Mouse (Mus musculus) layer of hippocampus, postnatal 14 days (tissue): ENCODE measurements around the gene Tbx4. TPM values are rescaled to one million over a fixed set of nuclear protein-coding genes. Genes with fewer than 3 reads are reported as not detected.

Experiments used
- DNase-seq, 2 experiments: peaks; one replicate each; pipeline ENCODE4 v3.0.0; 2021 to 2022; ENCODE audit warnings: low spot score in 2 of 2, mixed read lengths in 1 of 2
- total RNA-seq, 2 experiments: library from RNA; stranded (reverse); gene quantifications; 2 replicates each; pipeline ENCODE4 v1.2.3; 2021

Gene Tbx4
- total RNA-seq, 2 experiments from 2014 or later, result 0.24 to 0.53 TPM

DNA sequence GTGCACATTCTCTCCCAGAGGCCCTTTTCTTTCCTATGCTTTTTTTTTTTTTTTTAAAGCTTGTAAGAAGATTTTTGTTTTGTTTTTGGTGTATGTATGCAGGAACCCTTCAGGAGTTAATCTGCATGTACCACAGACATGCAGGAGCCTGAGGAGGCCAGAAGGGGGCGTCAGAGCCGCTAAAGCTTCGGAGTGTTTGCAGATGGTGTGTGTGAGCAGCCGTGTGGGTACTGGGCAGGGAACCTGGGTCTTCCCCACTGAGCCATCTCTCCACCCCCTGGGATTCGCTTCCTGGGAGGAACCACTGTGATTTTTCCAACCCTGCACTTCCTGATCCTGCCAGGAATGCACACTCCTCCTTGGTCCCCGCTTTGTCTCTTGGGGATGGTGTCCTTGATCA lies 35.5 kb upstream of the Tbx4 start:
- no peak for DNase-seq

- no peak for DNase-seq
Observed at GRCm38 (mm10) chr11:85857997-85858698, 28.1 kb upstream of the Tbx4 start.

GRCm38 (mm10) chr11:85864363-85864762 lies 21.9 kb upstream of the Tbx4 start:
- DNase-seq, result no peak

GRCm38 (mm10) chr11:85876059-85876788 lies 10.0 kb upstream of the Tbx4 start:
- no peak for DNase-seq

DNA sequence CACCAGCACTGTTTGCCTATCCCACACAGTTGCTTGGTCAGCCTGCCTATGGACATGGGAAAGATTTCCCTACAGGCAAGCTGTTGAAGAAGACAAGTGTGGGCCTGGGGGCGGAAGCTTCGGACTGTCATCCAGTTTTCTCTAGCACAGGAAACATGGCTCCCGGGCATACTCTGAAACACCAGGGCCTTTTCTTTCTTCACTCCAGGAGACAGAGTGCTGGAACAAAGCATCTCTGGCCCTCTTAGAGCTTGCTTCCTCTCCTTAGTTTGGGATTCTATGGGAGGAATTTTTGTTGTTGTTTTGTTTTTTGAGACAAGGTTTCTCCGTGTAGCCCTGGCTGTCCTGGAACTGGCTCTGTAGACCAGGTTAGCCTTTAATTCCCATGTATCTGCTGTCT lies 1.7 kb upstream of the Tbx4 start:
- no peak for DNase-seq

GRCm38 (mm10) chr11:85886429-85886785 lies 185 bp downstream of the Tbx4 start:
- DNase-seq, result no peak

DNA sequence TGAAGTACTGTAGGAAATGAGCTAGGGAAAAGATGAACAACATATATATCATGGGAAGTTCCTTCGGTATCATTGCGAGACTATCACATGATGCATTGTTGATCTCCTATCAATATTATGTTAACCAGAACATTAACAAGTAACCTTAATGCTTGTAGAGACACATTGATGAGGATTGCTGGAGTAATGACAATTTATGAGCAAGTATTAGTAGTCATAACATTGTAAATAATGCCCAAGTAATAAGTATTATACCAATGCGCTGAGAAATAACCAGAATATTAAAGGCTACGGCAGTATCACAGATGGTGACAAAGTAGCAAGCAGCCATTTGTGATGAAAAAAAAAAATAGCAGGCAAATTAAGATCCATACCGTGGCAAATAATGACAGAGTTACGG lies 1.1 kb downstream of the Tbx4 start:
- no peak for DNase-seq

DNA sequence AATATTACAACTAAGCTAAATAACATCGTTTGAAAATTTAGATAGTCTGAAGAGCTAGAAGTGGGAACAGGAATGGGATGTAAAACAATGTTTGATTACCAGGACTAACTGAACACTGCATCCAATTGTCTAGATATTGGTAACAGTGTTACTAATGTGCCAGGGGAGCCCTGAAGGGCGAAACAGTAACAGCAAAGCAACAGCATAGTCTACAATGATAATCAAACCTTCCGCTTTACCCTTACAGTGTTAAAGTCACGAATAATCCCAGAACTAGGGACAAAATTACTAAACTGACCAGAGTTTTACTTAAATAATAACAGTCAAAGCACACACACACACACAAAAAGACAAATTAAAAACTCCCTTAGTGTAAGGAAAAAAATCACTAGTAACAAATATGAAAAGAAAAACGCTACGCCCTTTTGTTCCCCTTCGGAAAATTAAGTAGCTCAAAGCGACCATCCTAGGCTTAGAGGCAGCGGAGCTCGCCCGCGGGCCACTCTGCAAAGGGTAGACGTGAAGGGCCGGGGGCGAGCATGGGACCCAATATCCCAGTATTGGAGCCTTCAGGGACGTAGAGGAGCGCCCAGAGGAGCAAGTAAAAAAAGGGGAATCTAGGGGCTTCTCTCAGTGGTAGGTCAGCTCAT lies 1.7 kb downstream of the Tbx4 start:
- DNase-seq, result no peak

DNA sequence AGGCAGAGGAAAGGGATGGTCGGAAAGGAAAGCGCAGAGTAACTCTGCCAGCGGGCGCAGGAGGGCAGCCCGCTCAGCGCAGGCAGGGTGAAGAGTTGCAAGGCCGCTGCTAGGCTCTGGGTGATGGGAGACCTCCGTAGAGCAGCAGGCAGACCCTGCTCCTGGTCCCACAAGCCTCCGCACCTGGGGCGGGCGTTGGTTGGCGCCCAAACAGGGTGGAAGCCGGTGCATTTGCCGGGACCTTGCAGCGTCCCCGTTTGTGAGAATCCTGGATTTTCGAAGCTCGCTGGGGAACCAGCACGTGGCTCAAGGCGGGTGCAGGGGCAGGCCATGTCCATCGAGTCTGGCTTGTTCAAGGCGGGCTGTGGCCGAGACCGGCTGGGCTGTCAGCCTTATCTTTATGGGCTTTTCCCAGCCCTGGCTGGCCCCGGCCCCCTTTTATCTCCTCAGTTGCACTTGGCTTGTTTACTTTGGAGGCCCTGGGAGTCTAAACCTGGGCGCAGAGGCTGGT lies 2.3 kb downstream of the Tbx4 start:
- no peak for DNase-seq

DNA sequence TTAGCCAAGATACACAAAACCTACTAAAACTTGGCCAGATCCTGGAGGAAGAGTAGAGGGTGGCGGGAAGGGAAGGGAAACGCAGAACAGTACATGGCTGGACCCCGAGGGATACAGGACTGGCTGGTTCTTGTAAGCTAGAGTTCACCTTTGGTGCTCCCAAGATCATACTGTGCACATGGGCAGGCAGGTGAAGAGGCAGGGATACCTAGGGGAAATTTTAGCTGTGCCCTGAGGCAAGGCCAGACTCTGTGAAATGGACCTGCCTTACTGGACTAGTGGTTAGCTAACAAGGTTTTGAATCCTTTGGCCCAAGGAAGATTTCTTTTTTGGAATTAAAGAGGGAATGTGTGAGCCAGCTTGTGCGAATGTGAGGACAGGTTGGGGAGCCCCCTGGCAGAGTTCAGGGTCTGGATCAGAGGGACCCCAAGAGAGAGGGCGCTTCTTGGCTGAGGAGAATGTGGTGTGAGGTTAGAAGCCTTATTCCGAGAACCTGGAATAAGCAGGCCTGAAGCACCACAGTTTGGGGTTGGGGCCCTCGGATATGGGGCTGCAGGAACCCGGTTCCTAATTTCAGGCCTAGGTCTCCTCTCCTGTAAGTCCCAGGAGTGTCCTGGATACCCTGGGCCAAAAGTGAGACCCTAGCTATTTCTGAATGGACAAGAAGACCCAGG lies 3.0 kb downstream of the Tbx4 start:
- no peak for DNase-seq

GRCm38 (mm10) chr11:85889730-85890562 lies 3.7 kb downstream of the Tbx4 start:
- no peak for DNase-seq

DNA sequence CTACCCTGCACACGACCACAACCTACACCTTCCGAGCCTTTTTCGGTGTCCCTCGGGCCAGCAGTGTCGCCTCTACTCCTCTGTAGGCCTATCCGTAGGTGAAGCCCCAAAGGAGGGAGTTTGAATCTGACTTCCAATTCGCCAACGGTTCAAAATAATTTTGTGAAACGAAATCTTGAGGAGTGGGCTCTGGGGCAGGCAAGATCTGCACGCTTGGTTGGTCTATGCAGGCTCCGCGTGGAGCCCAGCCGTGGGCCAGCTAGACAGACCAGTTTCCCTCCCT lies 4.3 kb downstream of the Tbx4 start:
- no peak for DNase-seq

DNA sequence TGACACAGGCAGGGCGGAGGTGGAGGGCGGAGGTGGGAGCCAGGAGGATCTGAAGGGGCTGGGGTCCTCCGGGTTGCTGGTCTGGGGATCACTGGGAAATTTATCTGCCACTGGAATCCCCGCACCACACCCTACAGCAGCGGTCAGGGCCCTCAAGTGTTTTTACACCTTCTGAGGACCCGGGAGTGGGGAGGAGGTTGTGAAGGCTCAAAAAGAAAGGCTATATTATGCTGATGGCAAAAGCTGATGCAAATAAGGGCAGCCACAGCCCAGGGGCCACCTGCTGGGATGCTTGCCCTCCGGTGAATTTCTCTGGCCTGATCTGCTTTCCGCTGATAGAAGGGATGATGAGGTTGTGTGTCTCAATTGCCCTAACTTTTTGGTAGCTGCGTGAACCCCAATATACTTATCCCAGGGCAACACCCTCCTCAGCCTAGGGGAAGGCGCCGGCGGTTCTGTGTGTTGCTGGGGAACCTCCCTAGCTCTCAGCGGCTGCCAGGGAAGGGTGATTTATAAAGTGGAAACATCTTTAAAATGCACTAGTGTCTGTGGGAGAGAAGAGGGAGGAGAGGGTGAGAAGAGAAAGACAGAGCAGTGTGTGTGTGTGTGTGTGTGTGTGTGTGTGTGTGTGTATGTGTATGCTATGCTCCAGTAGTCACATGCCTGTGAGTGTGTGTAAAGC lies 4.9 kb downstream of the Tbx4 start:
- no peak for DNase-seq

- DNase-seq, result no peak
Observed at GRCm38 (mm10) chr11:85891692-85892040, 5.4 kb downstream of the Tbx4 start.

DNA sequence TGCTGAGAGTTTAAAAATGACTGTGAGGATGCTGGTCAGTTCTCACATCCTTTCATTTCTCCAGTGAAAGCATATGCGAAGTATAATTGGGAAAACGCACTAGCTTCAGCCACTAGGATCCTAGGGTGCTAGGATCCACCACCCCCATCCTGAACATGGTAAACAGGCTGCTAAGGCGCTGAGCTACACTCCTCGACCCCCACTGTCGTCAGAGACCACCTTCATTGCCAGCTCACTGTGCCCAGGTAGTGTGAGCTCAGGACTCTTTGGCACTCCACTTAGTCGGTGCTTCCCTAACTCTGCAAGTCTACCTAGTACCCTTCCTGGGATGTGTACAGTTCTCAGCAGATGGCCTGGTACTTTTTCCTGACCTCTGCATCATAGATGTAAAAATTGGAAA lies 6.5 kb downstream of the Tbx4 start:
- DNase-seq, result no peak

DNA sequence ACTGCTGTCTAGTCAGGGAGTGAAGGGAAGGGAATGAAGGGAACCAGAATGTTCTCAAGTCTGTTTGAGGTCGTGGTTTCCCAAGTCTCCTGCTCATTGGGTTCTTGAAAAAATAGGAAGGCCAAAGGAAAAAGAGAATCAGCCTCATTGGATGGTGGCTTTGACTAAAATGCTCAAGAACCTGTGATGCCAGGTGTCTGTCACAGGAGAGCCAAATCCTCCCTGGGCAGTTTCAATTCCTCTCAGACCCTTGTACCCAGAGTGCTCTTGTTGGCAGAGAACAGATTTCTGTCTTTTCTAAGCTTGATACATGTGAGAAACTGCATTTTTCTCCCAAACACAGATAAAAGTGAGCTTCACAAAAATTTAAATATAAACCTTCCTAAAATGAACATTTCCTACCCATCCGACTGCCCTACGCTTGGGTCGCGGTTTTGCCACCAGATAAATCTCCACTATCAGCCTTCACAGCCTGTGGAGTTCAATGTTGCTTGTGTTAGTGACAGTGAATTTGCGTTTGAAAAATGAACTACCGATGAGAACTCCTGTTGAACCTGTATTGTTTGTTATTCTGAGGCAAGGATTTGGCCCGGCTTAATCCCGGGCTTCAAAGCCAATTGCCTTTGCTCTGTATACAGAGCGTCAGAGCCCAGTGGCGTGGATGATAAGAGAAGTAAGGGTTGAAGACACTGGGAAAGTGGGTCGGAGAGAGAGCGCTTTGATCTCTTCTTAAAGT lies 7.3 kb downstream of the Tbx4 start:
- no peak for DNase-seq

DNA sequence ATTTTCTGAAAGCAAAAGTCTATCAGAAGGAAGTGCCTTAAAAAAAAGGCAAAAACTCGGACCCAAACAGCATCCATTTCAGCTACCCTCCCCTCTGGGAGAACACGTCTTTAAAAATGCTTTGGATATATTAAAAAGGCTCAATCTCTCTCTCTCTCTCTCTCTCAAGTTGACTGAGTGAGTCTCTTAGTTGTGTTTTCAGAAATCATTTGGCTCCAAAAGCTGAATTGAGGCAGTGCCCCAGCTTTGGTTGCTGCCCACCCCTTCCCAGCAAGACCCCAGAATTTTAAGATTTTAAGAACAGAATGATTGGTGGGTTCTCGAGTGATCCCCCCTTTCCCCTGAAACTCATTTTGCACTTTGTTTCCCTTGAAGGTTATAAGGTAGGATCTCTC lies 7.9 kb downstream of the Tbx4 start:
- no peak for DNase-seq

GRCm38 (mm10) chr11:85894731-85895545 lies 8.7 kb downstream of the Tbx4 start:
- no peak for DNase-seq
